Mouse (Mus musculus) neutrophil, adult 83 days (primary cell): Measurements from ENCODE around the gene Nup98. TPM values are rescaled to one million over a fixed set of nuclear protein-coding genes. Genes with fewer than 3 reads are reported as not detected.

Experiments
- total RNA-seq, 2 experiments: library from RNA; stranded (reverse); gene quantifications; one replicate each; pipeline ENCODE4 v1.2.4; 2023

The Nup98 gene
- 10 to 100 TPM; 57.0 to 58.7 TPM for total RNA-seq

DNA sequence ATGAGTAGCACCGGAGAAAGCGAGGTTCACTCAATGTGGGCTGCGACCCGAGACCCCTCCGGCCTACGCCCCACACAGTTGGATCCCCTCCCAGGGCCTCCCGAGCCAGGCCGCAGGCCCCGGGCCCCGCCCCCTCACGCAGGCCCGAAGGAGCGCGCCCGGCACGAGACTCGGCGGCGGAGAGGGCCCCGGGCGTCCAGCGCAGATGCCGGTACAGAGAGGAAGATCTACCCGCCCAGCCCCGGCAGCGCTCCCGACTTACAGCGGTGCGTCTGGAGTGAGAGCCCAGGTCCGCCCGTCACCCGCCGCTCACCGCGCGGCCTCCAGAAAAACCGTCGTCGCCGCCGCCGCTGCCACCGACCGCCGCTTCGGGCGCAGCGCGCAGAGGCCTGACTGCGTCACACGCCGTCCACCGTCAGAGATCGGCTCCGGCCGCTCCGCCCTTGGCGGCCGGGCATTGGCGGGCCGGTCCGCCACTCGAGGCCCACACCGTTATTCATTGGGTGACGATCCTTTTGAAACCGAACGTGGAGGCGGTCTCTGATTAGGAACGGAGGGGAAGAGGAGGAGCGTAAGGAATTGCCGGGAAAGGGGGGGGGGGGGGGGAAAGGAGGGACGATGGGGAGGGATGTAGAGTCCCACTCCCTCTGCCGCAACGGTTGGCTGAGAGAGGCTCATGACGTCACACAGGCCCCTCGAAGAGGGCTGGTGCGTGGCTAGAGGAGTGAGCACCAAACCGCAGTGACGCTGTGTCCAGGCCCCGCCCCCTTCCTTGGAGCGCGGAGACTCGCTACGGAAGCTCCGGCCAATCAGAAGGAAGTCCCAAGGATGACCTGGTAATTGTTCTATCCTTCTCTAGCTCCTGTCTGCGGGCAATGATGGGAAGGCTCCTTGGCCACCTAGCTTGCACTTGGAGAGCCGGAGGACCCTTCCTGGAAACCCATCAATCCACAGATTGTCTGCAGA lies at the start of gene Nup98, which contains the start of gene Pgap2:
Gene Nup98 (minus strand): TSS at position 421 of the 966 bp plus-strand sequence.
Gene Pgap2 (plus strand): TSS at position 453 of the 966 bp plus-strand sequence.

DNA sequence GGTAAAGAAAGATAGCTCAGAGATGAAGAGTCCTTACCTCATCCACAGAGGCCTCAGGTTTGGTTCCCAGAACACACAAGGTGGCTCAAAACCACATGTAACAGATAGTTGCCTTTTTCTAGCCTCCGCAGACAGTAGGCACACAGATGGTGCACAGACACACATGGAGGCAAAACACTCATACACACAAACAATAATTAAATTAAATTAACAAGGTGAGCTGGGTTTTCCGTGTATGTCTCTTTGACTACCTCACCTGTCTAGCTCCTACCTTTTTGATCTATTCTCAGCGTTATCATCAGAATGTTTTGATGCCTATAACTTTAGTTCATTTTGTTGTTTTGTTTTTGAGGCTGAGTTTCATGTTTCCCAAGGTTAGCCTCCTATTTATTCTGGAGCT lies 46.0 kb upstream of the Nup98 start, which contains the start of gene Rhog:
Gene Rhog (minus strand): TSS at position 101 of the 400 bp plus-strand sequence.

DNA sequence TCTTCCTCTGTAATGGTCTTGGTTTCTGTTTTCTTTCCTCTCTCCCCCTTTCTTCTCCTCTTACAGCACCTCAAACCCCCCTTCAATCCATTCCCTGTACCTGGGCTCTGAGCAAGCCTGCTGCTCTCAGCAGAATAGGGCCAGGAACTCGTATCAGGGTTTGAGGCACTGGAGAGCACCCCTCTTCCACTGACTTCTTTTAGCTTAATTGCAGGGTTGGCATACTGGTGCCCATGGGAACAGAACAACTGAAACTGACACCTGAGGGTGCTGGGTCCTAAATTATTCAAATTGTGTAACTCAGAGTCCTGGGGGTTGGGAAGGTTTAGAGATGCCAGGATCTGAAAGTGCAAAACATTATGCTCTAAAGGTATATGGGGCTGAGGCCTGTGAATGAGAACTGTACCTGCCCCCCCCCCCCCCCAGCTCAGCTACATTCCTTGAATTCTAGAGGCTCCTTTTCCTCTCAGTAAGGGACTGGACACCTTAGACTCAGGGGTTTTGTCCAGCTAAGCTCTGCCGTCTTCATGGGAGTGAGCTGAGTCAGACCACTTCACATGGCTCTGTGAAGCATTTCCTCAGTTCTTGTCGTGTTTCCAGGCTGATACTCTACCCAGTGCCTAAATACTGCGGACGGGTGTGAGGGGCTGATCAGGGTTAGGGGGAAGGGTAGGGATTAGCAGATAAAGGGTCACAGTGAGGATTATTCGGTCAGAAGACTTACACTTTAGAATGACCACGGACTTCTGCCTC lies 93.2 kb downstream of the Nup98 start, which contains the start of gene Chrna10:
Gene Chrna10 (minus strand): TSS at position 250 of the 753 bp plus-strand sequence.

DNA sequence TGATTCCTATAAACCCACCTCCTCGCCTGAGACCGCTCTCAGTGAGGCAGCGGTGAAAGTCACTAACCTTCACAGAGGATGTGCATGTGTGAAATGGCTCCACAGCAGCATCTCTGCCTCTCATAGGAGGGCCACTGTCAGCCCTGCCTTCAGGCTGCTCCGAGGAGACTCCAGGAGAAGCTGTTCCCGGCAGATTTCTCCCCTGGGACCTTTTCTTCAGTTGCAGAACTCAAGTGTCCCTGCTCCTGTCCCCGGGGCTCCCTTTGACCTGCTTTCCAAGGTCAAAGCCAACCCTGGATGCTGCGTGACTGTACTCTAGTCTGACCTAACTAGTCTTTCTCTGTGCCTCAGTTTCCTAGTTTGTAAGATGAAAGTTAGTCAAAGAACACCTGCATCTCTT lies 100.8 kb downstream of the Nup98 start, which contains the start of gene Art5:
Gene Art5 (minus strand): TSS at position 319 of the 400 bp plus-strand sequence.

DNA sequence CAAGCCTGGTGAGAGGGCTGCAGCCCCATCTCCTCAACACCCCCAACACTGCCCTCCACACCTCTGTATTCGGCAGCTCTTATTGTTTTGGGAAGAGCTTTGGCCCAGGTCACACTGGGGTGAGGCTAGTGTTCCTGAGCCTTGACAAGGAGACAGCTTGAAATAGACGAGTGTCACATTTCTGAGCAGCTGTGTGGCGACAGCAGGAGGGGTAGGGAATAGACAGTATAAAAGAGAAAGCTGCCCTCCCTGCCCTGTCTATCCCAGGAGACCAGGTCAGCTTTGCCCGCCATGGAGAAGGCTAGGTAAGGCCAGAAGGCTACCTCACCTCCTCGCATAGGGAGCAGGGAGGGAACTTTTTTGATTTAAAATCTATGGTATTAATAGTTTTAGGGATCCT lies 108.5 kb downstream of the Nup98 start, which contains the start of gene Art1:
Gene Art1 (plus strand): TSS at position 257 of the 400 bp plus-strand sequence.

DNA sequence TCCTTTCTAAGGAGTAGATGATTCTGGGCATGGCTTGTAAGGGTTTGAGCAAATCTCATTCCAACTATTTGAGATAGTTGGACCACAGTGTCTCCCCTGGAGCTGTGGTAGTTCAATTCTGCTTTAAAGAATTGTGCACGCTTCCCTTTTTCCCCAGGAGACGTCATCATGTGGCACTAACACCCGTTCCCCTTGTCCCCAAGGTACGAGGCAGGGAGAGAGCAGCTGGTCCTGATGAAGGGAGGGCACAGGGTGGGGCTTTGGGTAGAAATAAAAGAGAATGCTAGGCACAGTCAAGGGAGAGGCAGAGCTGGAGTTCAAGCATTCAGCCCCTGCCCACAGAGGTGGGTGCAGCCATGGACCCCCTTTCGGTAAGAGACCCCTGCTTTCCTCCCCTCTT lies 127.2 kb downstream of the Nup98 start, which contains the start of gene Trpc2:
Gene Trpc2 (plus strand): TSS at position 301 of the 400 bp plus-strand sequence.

Other genes with a start within 250 kb of the Nup98 start
- gene Il18bp, start 191.5 kb downstream of the Nup98 start, total RNA-seq: 10 to 100 TPM; 26.8 to 30.1 TPM
- gene Rnf121, start 144.7 kb downstream of the Nup98 start, total RNA-seq: 10 to 100 TPM; 13.5 to 16.0 TPM
- gene Xndc1, start 144.7 kb downstream of the Nup98 start, total RNA-seq: 10 to 100 TPM; 14.3 to 14.4 TPM
- gene Xntrpc, start 144.5 kb downstream of the Nup98 start, total RNA-seq: 1 to 10 TPM; 1.4 to 2.0 TPM
- not detected for gene Trpc2, start 127.1 kb downstream of the Nup98 start, total RNA-seq
- not detected for gene Art1, start 108.4 kb downstream of the Nup98 start, total RNA-seq
- not detected for gene Art5, start 100.7 kb downstream of the Nup98 start, total RNA-seq
- not detected for gene Chrna10, start 93.3 kb downstream of the Nup98 start, total RNA-seq
- gene Pgap2, start within 50 bp of the Nup98 start, total RNA-seq: 10 to 100 TPM; 35.9 to 37.9 TPM
- 100 to 1,000 TPM; 395 to 404 TPM for gene Rhog, start 45.9 kb upstream of the Nup98 start, total RNA-seq
- 10 to 100 TPM; 80.6 to 83.1 TPM for gene Stim1, start 57.6 kb upstream of the Nup98 start, total RNA-seq
- 100 to 1,000 TPM in 1 of 2 experiments, 10 to 100 TPM in 1; 97.4 to 110 TPM for gene Rrm1, start 231.5 kb upstream of the Nup98 start, total RNA-seq